Mouse (Mus musculus) ovary, adult 10 weeks (tissue): ENCODE measurements around the gene Ankrd17. TPM values are rescaled to one million over a fixed set of nuclear protein-coding genes. Genes with fewer than 3 reads are reported as not detected.

ENCODE experiments used
- polyA plus RNA-seq: library from polyadenylated mRNA; stranded (reverse); fragments of 350-450 nt; fragmentation: Illumina TruSeq; extraction: RNeasy Lipid Tissue Mini Kit (QIAGEN cat#74804); gene quantifications from one replicate; pipeline ENCODE4 v1.2.3, GENCODE M21; 2014

Gene Ankrd17
- polyA plus RNA-seq = 268 TPM

DNA sequence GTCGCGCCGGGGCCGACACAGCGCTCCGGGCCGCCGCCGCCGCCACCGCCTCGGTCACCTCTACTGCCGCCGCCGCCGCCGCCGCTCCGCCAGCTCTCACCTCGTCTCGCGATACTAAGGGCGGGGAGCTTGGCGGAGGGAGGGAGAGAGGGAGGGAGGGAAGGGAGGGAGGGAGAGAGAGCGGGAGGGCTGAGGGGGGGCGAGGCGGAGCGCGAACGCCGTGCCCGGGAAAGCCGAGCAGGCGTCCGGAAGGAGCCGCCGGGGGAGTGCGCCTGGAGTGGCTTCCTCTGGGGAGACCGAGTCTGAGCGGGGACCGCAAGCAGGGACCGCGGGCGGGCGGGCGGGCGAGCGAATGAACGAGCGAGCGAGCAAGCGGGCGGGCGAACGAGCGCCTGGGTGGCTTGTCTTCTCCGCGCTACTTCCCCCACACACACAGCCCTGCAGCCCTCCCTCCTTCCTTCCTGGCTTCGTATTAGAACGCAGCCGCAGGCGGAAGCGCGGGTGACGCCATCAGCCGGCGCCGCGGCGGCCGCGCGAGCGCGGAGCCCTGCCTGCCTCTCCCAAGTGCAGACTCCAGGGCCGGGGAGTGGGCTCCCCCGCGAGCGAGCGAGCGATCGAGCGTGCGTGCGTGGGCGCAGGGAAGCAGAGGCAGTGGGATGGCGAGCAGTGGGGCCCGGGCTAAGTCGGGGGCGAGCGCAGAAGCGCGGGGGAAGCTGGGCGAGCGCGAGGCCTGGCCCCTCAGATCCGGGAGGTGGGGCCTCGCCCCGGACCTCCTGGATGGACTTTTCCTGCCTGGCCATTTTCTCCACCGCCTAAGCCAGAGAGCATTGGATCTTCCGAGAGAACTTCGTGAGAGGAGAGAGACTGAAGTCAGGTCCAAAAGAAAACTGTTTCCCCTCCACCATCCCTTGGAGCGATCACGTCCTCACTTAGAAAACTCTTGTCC lies at the start of gene Ankrd17:
TSS of gene Ankrd17 (minus strand) at position 457 of the 946 bp plus-strand sequence.

DNA sequence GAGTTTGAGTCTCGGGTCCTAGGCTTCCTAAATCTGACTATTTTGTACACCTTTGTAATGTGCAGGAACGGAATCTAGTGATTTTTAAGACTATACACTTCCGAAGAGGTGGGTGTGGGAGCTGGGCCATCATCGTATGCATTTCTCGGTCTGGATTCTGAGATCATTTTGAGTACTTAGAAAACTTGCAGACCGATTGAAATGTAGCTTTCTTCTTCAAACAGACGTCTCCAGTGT lies 608 bp upstream of the Ankrd17 start, which contains the start of gene Gm9958:
TSS of gene Gm9958 (plus strand) at position 138 of the 237 bp plus-strand sequence.

DNA sequence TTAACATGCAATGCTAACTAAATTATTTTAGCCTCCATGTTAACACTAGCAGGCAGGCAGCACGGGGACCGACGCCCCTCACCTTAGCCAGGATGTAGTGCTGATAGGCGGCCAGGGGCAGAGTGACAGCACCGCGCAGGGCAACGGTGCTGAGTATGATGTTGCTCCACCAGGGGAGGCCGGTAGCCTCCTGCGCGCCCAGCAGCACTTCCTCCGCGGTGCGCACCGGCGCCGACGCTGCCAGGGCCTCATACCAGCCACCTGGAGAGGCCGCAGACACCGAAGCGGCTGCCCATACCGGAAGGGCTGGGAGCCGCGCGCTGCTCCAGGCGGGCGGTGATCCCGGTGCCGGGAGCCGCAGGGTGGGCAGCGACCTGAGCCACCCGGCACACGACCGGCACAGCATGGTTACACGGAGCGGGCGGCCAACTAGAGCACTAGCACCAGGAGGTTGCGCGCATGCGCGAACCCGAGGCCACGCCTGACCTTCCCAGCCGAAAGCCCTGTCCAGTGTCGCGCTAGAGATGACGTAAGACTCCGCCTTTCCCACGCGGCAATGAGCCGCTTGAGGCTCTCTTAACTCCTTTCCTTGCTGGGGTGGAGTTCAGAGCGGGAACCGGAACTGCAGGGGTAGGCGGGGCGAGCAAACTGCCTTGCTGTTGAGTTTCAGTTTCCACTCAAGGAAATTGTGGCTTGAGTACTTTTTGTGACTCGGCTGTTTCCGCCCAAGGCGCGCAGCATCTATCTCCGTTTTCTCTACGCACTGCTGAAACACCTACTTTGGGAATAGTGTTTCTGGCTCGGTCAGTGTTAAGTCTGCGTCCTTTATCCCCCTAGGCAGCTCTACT lies 142.6 kb downstream of the Ankrd17 start, which contains the start of gene Cox18:
TSS of gene Cox18 (minus strand) at position 468 of the 848 bp plus-strand sequence.

Other genes with a start within 250 kb of the Ankrd17 start
- 26.3 TPM for gene Cox18, start 142.6 kb downstream of the Ankrd17 start, polyA plus RNA-seq
- 5.2 TPM for gene Gm9958, start 627 bp upstream of the Ankrd17 start, polyA plus RNA-seq
- 0.80 TPM for gene Alb, start 94.3 kb upstream of the Ankrd17 start, polyA plus RNA-seq
- gene Afp, start 124.2 kb upstream of the Ankrd17 start, polyA plus RNA-seq = not detected
- not detected for gene Afm, start 152.4 kb upstream of the Ankrd17 start, polyA plus RNA-seq
- not detected for gene 5830473C10Rik, start 194.5 kb upstream of the Ankrd17 start, polyA plus RNA-seq